Mouse (Mus musculus) neural tube, embryonic 11.5 days (tissue): ENCODE data around the gene Rarres2. TPM values are rescaled to one million over a fixed set of nuclear protein-coding genes. Genes with fewer than 3 reads are reported as not detected.

ENCODE experiments used
- ATAC-seq: fragments of 200-750 bp; cut with Nextera tagmentation; 2 replicates; pipeline ENCODE4 v1.8.0; 2017; ENCODE audit warnings: moderate number of reproducible peaks, mild to moderate bottlenecking, moderate TSS enrichment, moderate library complexity; ENCODE audit not compliant: insufficient read depth, low FRiP score, low TSS enrichment
- DNase-seq: peaks from one replicate; pipeline ENCODE4 v3.0.0-alpha.2; 2015; ENCODE audit warnings: low spot score
- H3K27ac ChIP-seq: fragments of 300-500 bp; sonication (generic); 2 replicates; pipeline ENCODE4 v1.5.1; 2014; ENCODE audit warnings: low read depth, mild to moderate bottlenecking, low read length
- H3K27me3 ChIP-seq: fragments of 300-500 bp; sonication (generic); 2 replicates; pipeline ENCODE4 v1.6.1; 2014; ENCODE audit warnings: mild to moderate bottlenecking, low read length, mixed read lengths; ENCODE audit not compliant: control insufficient read depth, insufficient read depth
- H3K36me3 ChIP-seq: fragments of 300-500 bp; sonication (generic); 2 replicates; pipeline ENCODE4 v1.6.1; 2014; ENCODE audit warnings: mild to moderate bottlenecking, low read length, moderate library complexity, mixed read lengths; ENCODE audit not compliant: control insufficient read depth, insufficient read depth
- H3K4me1 ChIP-seq: fragments of 300-500 bp; sonication (generic); 2 replicates; pipeline ENCODE4 v1.6.1; 2014; ENCODE audit warnings: low read length, mixed read lengths; ENCODE audit not compliant: control insufficient read depth, insufficient read depth
- H3K4me2 ChIP-seq: fragments of 300-500 bp; sonication (generic); 2 replicates; pipeline ENCODE4 v1.6.1; 2014; ENCODE audit warnings: low read depth, mild to moderate bottlenecking, moderate library complexity
- H3K4me3 ChIP-seq: fragments of 300-500 bp; sonication (generic); 2 replicates; pipeline ENCODE4 v1.5.1; 2014; ENCODE audit warnings: low read depth, low read length
- H3K9ac ChIP-seq: fragments of 300-500 bp; sonication (generic); 2 replicates; pipeline ENCODE4 v1.6.1; 2014; ENCODE audit warnings: mild to moderate bottlenecking, low read length
- H3K9me3 ChIP-seq: fragments of 300-500 bp; sonication (generic); 2 replicates; pipeline ENCODE4 v1.6.1; 2016; ENCODE audit warnings: low read length; ENCODE audit not compliant: control insufficient read depth
- WGBS: fragments of 180-500 bp; shearing (Covaris S2); extraction: QIAGEN DNeasy Blood & Tissue Kit; methylation state at CpG from one replicate; pipeline ENCODE4 v1.1.7; 2014; 5-methylcytosine and 5-hydroxymethylcytosine counted together
- polyA plus RNA-seq: library from polyadenylated mRNA; unstranded; fragments of >200 nt; fragmentation: Nextera tagmentation; extraction: Ambion mirVana; gene quantifications from 2 replicates; pipeline ENCODE4 v1.2.1, GENCODE M21; 2014

Gene Rarres2
- polyA plus RNA-seq, 1 experiment from 2014 or later, result 1.6 TPM

DNA sequence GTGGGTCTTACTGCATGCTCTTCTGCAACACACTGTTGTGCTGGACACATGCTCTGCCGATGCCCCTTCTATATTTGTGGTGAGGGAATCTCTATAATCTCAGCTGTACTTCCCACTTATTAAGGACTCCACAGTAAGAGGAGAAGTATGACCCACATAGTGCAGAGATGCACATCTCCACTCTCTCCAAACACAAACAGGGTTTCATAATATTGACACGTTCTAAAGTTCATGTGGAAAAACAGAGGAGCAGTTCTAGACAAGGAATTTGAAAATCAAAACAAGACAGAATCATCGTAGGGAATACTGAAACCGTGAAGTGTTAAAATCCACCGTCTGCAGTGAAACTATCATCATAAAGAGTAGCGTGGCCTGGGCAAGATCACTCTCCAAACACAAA, 19.3 kb upstream of the Rarres2 start:
- WGBS, result 88% methylated on average over 6 of the region's 6 CpGs
- DNase-seq, result no peak

GRCm38 (mm10) chr6:48591221-48591845, 18.7 kb upstream of the Rarres2 start:
- ATAC-seq, result no peak
- H3K4me2 ChIP-seq, result no peak overlapping the region
- no peak overlapping the region for H3K27ac ChIP-seq
- no peaks in the 10 kb centered on the region for H3K9me3 ChIP-seq
- no peaks in the 10 kb centered on the region for H3K27me3 ChIP-seq
- no peak overlapping the region for H3K9ac ChIP-seq
- H3K4me1 ChIP-seq, result peaks cover 7% of the 10 kb centered on the region; the same call in 1 of the 2 replicates
- DNase-seq, result no peak
- H3K4me3 ChIP-seq, result no peak overlapping the region
- H3K36me3 ChIP-seq, result peaks cover 7% of the 10 kb centered on the region
- WGBS, result 50% methylated on average over 3 of the region's 3 CpGs

More for the DNA sequence above, 19.3 kb upstream of the Rarres2 start:
- H3K36me3 ChIP-seq, result peaks cover 12% of the 10 kb centered on the region
- no peak overlapping the region for H3K9ac ChIP-seq
- no peaks in the 10 kb centered on the region for H3K27me3 ChIP-seq
- ATAC-seq, result no peak
- H3K4me2 ChIP-seq, result no peak overlapping the region
- no peak overlapping the region for H3K4me3 ChIP-seq
- peaks cover 7% of the 10 kb centered on the region; the same call in 1 of the 2 replicates for H3K4me1 ChIP-seq
- H3K9me3 ChIP-seq, result no peaks in the 10 kb centered on the region
- no peak overlapping the region for H3K27ac ChIP-seq

DNA sequence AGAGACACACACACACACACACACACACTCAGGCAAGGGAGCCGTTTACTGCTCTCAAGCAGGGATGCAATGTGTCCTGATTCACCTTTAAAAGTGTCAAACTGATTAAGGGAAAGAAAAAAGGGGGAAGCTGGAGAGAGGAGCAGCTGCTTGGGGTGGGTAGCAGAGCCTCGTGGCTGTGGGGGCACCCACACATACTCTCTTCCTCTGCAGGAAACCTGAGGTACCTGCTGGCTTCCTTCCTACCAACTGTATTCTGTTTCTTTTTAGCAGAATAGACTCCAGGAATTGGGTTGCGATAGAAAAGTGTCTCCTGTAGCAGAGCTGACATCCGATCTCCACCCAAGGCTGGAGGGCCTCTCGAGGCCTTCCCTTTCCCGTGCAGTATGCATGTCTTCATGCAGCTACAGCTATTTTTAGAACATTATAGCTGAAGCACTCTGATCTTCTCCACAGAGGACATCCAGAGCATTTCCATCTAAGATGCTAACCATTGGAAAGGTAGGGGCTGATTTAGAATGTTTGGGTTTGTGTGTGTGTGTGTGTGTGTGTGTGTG, 16.7 kb upstream of the Rarres2 start, which contains the start of gene Gm45021:
Gene Gm45021, plus strand, starts transcription at position 417 of the 557 bp plus-strand sequence.
- no peak within 1 kb of the TSS for H3K9ac ChIP-seq
- no peaks in the 10 kb centered on the region for H3K27me3 ChIP-seq
- no peak within 1 kb of the TSS for H3K4me2 ChIP-seq
- H3K4me1 ChIP-seq, result no peaks in the 10 kb centered on the region; the same call in 1 of the 2 replicates
- ATAC-seq, result no peak
- no peaks in the 10 kb centered on the region for H3K36me3 ChIP-seq
- 67% methylated on average over 6 of the region's 6 CpGs for WGBS
- H3K27ac ChIP-seq, result no peak within 1 kb of the TSS
- DNase-seq, result no peak
- H3K9me3 ChIP-seq, result no peaks in the 10 kb centered on the region
- H3K4me3 ChIP-seq, result no peak within 1 kb of the TSS

DNA sequence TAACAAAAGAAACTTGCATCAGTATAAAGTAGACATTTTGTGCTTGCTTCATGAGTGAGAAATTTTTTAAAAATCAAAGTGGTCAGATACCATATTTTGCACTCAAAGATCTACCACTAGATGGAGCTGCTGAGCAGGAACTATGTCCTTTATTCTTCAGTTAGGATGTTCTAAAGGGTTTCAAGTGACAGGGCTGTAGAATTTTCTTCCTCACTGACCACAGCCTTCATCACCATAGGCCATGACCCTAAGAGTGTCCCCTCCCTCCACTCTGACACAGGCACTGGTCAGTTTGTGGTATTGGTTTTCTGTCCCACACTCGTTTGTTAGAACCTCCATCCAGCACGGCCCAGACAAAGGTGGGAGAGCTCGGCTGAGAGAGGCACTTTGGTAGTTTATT, 9.4 kb upstream of the Rarres2 start:
- 77% methylated on average over 3 of the region's 3 CpGs for WGBS
- ATAC-seq, result no peak
- Histone ChIP-seq H3K4me3 (no peak overlapping the region), H3K9me3 (no peaks in the 10 kb centered on the region), H3K9ac (no peak overlapping the region), H3K4me1 (peaks cover 2% of the 10 kb centered on the region; the same call in 1 of the 2 replicates), H3K36me3 (no peaks in the 10 kb centered on the region), H3K4me2 (no peak overlapping the region), H3K27ac (no peak overlapping the region), H3K27me3 (no peaks in the 10 kb centered on the region)
- peak; percentile 35 for DNase-seq

- no peak for DNase-seq
- WGBS, result 28% methylated on average over 3 of the region's 3 CpGs
- Histone ChIP-seq H3K9me3 (no peaks in the 10 kb centered on the region), H3K9ac (no peak overlapping the region), H3K27ac (no peak overlapping the region), H3K4me2 (no peak overlapping the region), H3K4me3 (no peak overlapping the region), H3K4me1 (peaks cover 2% of the 10 kb centered on the region; the same call in 1 of the 2 replicates), H3K27me3 (no peaks in the 10 kb centered on the region), H3K36me3 (no peaks in the 10 kb centered on the region)
- no peak for ATAC-seq
Observed at GRCm38 (mm10) chr6:48581257-48581656, 8.7 kb upstream of the Rarres2 start.

DNA sequence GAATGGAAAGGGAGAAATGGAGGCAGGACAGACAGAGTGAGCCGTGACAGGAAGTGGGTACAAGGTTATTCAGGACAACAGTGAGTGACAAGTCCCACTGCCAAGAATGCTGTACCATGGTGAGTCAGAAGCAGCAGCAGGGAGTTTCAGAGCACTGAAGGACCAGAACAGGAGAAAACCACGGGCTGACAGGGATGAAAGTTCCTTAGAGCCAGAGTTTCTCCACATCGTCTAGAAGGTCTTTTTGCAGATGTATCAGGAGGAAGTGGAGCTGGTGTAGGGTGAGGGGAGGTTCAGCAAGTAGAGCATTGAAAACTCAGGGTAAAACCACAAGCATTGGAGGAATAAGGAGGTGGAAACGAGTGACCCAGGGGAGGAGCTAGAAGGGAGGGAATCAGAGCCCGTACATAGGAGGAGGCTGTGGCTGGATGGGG, 6.6 kb upstream of the Rarres2 start:
- WGBS, result 47% methylated on average over 5 of the region's 5 CpGs
- DNase-seq, result no peak
- no peak overlapping the region for H3K9ac ChIP-seq
- no peak overlapping the region for H3K4me2 ChIP-seq
- peaks cover 2% of the 10 kb centered on the region; the same call in 1 of the 2 replicates for H3K4me1 ChIP-seq
- no peak for ATAC-seq
- no peak overlapping the region for H3K27ac ChIP-seq
- no peaks in the 10 kb centered on the region for H3K36me3 ChIP-seq
- H3K4me3 ChIP-seq, result no peak overlapping the region
- no peaks in the 10 kb centered on the region for H3K27me3 ChIP-seq
- H3K9me3 ChIP-seq, result no peaks in the 10 kb centered on the region

GRCm38 (mm10) chr6:48578736-48579135, 6.1 kb upstream of the Rarres2 start:
- H3K4me2 ChIP-seq, result no peak overlapping the region
- H3K27ac ChIP-seq, result no peak overlapping the region
- H3K9ac ChIP-seq, result no peak overlapping the region
- H3K4me3 ChIP-seq, result no peak overlapping the region
- H3K4me1 ChIP-seq, result peaks cover 2% of the 10 kb centered on the region; the same call in 1 of the 2 replicates
- H3K27me3 ChIP-seq, result no peaks in the 10 kb centered on the region
- no peak for DNase-seq
- H3K36me3 ChIP-seq, result no peaks in the 10 kb centered on the region
- 71% methylated on average over 5 of the region's 5 CpGs for WGBS
- no peak for ATAC-seq
- no peaks in the 10 kb centered on the region for H3K9me3 ChIP-seq

DNA sequence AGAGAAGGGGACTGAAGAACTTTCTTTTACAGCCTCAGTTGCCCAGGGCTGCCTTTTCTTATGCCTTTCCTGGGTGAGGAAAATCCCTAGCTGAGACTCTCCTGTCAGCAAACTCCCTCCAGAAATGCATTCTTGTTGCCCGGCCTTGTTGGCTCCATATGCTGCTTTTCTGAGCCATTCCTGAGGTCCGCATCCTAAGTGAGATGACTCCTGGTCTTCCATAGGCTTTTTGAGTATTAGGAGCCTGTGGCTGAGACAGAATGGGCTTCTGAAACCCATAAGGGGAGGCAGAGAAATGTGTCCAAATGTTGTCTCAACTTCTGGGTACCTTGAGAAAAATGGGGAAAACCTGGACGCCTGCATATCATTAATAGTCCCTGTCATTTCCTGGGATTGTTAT, 1.4 kb upstream of the Rarres2 start:
- no peak for ATAC-seq
- 81% methylated on average over 3 of the region's 3 CpGs for whole genome bisulfite sequencing
- no peak overlapping the region for H3K9ac ChIP-seq
- H3K36me3 ChIP-seq, result no peaks in the 10 kb centered on the region
- H3K4me1 ChIP-seq, result no peaks in the 10 kb centered on the region
- DNase-seq, result no peak
- no peak overlapping the region for H3K27ac ChIP-seq
- no peaks in the 10 kb centered on the region for H3K9me3 ChIP-seq
- H3K4me3 ChIP-seq, result no peak overlapping the region
- H3K4me2 ChIP-seq, result no peak overlapping the region
- H3K27me3 ChIP-seq, result no peaks in the 10 kb centered on the region

- H3K9me3 ChIP-seq, result no peaks in the 10 kb centered on the region
- DNase-seq, result peak; percentile 14
- H3K4me1 ChIP-seq, result no peaks in the 10 kb centered on the region
Observed at GRCm38 (mm10) chr6:48573280-48573679, 691 bp upstream of the Rarres2 start.

More at GRCm38 (mm10) chr6:48573280-48573679, 691 bp upstream of the Rarres2 start:
- no peak overlapping the region for H3K9ac ChIP-seq
- no peaks in the 10 kb centered on the region for H3K27me3 ChIP-seq
- H3K4me2 ChIP-seq, result no peak overlapping the region
- 52% methylated on average over 10 of the region's 10 CpGs for WGBS
- no peak overlapping the region for H3K27ac ChIP-seq
- no peak for ATAC-seq
- H3K36me3 ChIP-seq, result no peaks in the 10 kb centered on the region; the same call in 1 of the 2 replicates
- no peak overlapping the region for H3K4me3 ChIP-seq
